9 mouse cellular contexts compared by ENCODE assay signal in genomic region chr5:145114606-145115473, GRCm38 (mm10). TPM values are rescaled to one million over a fixed set of nuclear protein-coding genes. Genes with fewer than 3 reads are reported as not detected.
DNase-seq lines count a peak whose midpoint lies in the region; ATAC-seq lines count a peak whose summit lies in the region.
"Had no signal": no experiment of that assay in that cellular context is flagged by ENCODE, and none has a peak within 500 bp of the region (broad histone marks: within the 10 kb centered on the region; RNA-seq: fewer than 3 reads in every experiment).

No protein-coding gene starts in this region.

- H3K27me3 ChIP-seq in forebrain, embryonic 12.5 days = peaks cover 39% of the 10 kb centered on the region
- H3K27me3 ChIP-seq in limb, embryonic 10.5 days (ENCODE audit: low read depth, poor library complexity, severe bottlenecking) = peaks cover 8% of the 10 kb centered on the region; the same call in 1 of the 2 replicates
- H3K27me3 ChIP-seq in midbrain, embryonic 10.5 days (ENCODE audit: low read depth, poor library complexity, severe bottlenecking) = peaks cover 32% of the 10 kb centered on the region

- peaks cover 11% of the 10 kb centered on the region; the same call in 1 of the 2 replicates for H3K4me1 ChIP-seq in forebrain, embryonic 12.5 days
- H3K4me1 ChIP-seq in limb, embryonic 10.5 days = peaks cover 27% of the 10 kb centered on the region
- H3K4me1 ChIP-seq in midbrain, embryonic 10.5 days = peaks cover 14% of the 10 kb centered on the region

- H3K36me3 ChIP-seq in forebrain, embryonic 12.5 days (replicated peaks) = peaks cover 9% of the 10 kb centered on the region
- peaks cover 26% of the 10 kb centered on the region for H3K36me3 ChIP-seq in limb, embryonic 10.5 days
- H3K36me3 ChIP-seq in midbrain, embryonic 10.5 days = peaks cover 16% of the 10 kb centered on the region

- no peak overlapping the region for H3K27ac ChIP-seq in forebrain, embryonic 12.5 days
- peak overlapping the region; percentile 80 for H3K27ac ChIP-seq in limb, embryonic 10.5 days
- H3K27ac ChIP-seq in midbrain, embryonic 10.5 days (replicated peaks) = peak overlapping the region; percentile 65

- H3K4me2 ChIP-seq in forebrain, embryonic 12.5 days = peak overlapping the region; percentile 70

- peak; percentile 56 for DNase-seq in T-cell, adult 2 months (ENCODE audit: low spot score)
- peak; percentile 79 to 86 for DNase-seq in heart, postnatal 36 days
- DNase-seq in limb, embryonic 10.5 days (ENCODE audit: low spot score) = peak; percentile 56
- peak; percentile 33 for DNase-seq in midbrain, embryonic 10.5 days (ENCODE audit: low spot score)
- peak; percentile 70 to 75 for DNase-seq in spleen, adult 18-20 months
- DNase-seq in frontal cortex, postnatal 25 days (ENCODE audit: low spot score in 2 of 2) = no peak

- WGBS in forebrain, embryonic 12.5 days = 17% methylated on average over 40 of the region's 40 CpGs
- WGBS in limb, embryonic 10.5 days = 18% methylated on average over 40 of the region's 40 CpGs
- whole genome bisulfite sequencing in midbrain, embryonic 10.5 days = 20% methylated on average over 40 of the region's 40 CpGs

- 0 out of 2 replicates have a peak, but pooled peaks cover 3% of the 10 kb centered on the region for H3K9me3 ChIP-seq in forebrain, embryonic 12.5 days
- no peaks in the 10 kb centered on the region for H3K9me3 ChIP-seq in limb, embryonic 10.5 days (replicated peaks)
- peaks cover 7% of the 10 kb centered on the region; the same call in 1 of the 2 replicates for H3K9me3 ChIP-seq in midbrain, embryonic 10.5 days (replicated peaks)

- peak overlapping the region; percentile 53 for H3K4me3 ChIP-seq in forebrain, embryonic 12.5 days (replicated peaks)
- H3K4me3 ChIP-seq in limb, embryonic 10.5 days = peak overlapping the region; percentile 71
- H3K4me3 ChIP-seq in midbrain, embryonic 10.5 days = peak overlapping the region; percentile 62

- H3K9ac ChIP-seq in forebrain, embryonic 12.5 days = peak overlapping the region; percentile 60

- intact Hi-C loops in heart, postnatal 36 days (cut with DNase I) = loop anchor here (5.0 kb wide), 1 partner anchor 43 kb away; no protein-coding TSS in a partner anchor

- peak; percentile 38 for ATAC-seq in CD4-positive, CD25-positive, alpha-beta regulatory T cell, adult 4 months
- ATAC-seq in forebrain, embryonic 12.5 days (ENCODE audit: low FRiP score) = peak; percentile 33

RNA-seq across cellular contexts. Expression of gene Arpc1b, which starts 0.8 kb away (rescaled TPM):
- polyA plus RNA-seq in CD4-positive, CD25-positive, alpha-beta regulatory T cell, adult 4 months (2017; shearing (Covaris generic)) = 1,000 to 10,000 TPM in 1 of 2 experiments, 100 to 1,000 TPM in 1; 777 to 1,415 TPM
- 52.2 and 65.6 TPM in 2 replicates for polyA plus RNA-seq in forebrain, embryonic 12.5 days (2016; fragmentation: Nextera tagmentation; extraction: Ambion mirVana)
- 10 to 100 TPM; 71.7 to 84.7 TPM for total RNA-seq in heart, postnatal 36 days (2021)
- 148 and 161 TPM in 2 replicates for polyA plus RNA-seq in limb, embryonic 10.5 days (2016; fragmentation: Nextera tagmentation; extraction: Ambion mirVana)
- polyA plus RNA-seq in midbrain, embryonic 10.5 days (2016; fragmentation: Nextera tagmentation; extraction: Ambion mirVana) = 105 and 109 TPM in 2 replicates

RNA-seq across cellular contexts. Expression of gene Pdap1, which starts 25.2 kb away (rescaled TPM):
- polyA plus RNA-seq in CD4-positive, CD25-positive, alpha-beta regulatory T cell, adult 4 months (2017; shearing (Covaris generic)) = 10 to 100 TPM; 31.1 to 50.9 TPM
- polyA plus RNA-seq in forebrain, embryonic 12.5 days (2016; fragmentation: Nextera tagmentation; extraction: Ambion mirVana) = 154 and 155 TPM in 2 replicates
- 10 to 100 TPM; 39.3 to 45.7 TPM for total RNA-seq in heart, postnatal 36 days (2021)
- 133 and 154 TPM in 2 replicates for polyA plus RNA-seq in limb, embryonic 10.5 days (2016; fragmentation: Nextera tagmentation; extraction: Ambion mirVana)
- polyA plus RNA-seq in midbrain, embryonic 10.5 days (2016; fragmentation: Nextera tagmentation; extraction: Ambion mirVana) = 128 and 134 TPM in 2 replicates

RNA-seq across cellular contexts. Expression of gene Bud31, which starts 25.3 kb away (rescaled TPM):
- 100 to 1,000 TPM; 105 to 106 TPM for polyA plus RNA-seq in CD4-positive, CD25-positive, alpha-beta regulatory T cell, adult 4 months (2017; shearing (Covaris generic))
- 225 and 235 TPM in 2 replicates for polyA plus RNA-seq in forebrain, embryonic 12.5 days (2016; fragmentation: Nextera tagmentation; extraction: Ambion mirVana)
- 10 to 100 TPM; 59.5 to 61.1 TPM for total RNA-seq in heart, postnatal 36 days (2021)
- 277 and 305 TPM in 2 replicates for polyA plus RNA-seq in limb, embryonic 10.5 days (2016; fragmentation: Nextera tagmentation; extraction: Ambion mirVana)
- 234 and 244 TPM in 2 replicates for polyA plus RNA-seq in midbrain, embryonic 10.5 days (2016; fragmentation: Nextera tagmentation; extraction: Ambion mirVana)

RNA-seq across cellular contexts. Expression of gene Kpna7, which starts 31.0 kb away (rescaled TPM):
- polyA plus RNA-seq in CD4-positive, CD25-positive, alpha-beta regulatory T cell, adult 4 months (2017; shearing (Covaris generic)) = not detected
- not detected in 2 replicates for polyA plus RNA-seq in forebrain, embryonic 12.5 days (2016; fragmentation: Nextera tagmentation; extraction: Ambion mirVana)
- total RNA-seq in heart, postnatal 36 days (2021) = not detected
- not detected in 2 replicates for polyA plus RNA-seq in limb, embryonic 10.5 days (2016; fragmentation: Nextera tagmentation; extraction: Ambion mirVana)
- polyA plus RNA-seq in midbrain, embryonic 10.5 days (2016; fragmentation: Nextera tagmentation; extraction: Ambion mirVana) = not detected in 2 replicates
- total RNA-seq: left cerebral cortex, postnatal 10 days had no signal

RNA-seq across cellular contexts. Expression of gene Arpc1a, which starts 31.2 kb away (rescaled TPM):
- polyA plus RNA-seq in CD4-positive, CD25-positive, alpha-beta regulatory T cell, adult 4 months (2017; shearing (Covaris generic)) = 100 to 1,000 TPM in 1 of 2 experiments, 10 to 100 TPM in 1; 95.9 to 105 TPM
- polyA plus RNA-seq in forebrain, embryonic 12.5 days (2016; fragmentation: Nextera tagmentation; extraction: Ambion mirVana) = 168 and 174 TPM in 2 replicates
- 10 to 100 TPM; 63.4 to 64.3 TPM for total RNA-seq in heart, postnatal 36 days (2021)
- polyA plus RNA-seq in limb, embryonic 10.5 days (2016; fragmentation: Nextera tagmentation; extraction: Ambion mirVana) = 111 and 125 TPM in 2 replicates
- 133 and 149 TPM in 2 replicates for polyA plus RNA-seq in midbrain, embryonic 10.5 days (2016; fragmentation: Nextera tagmentation; extraction: Ambion mirVana)

Comparison
In these comparisons a context has a peak if more than half of its experiments do, and no peak if none do; other contexts are left out.
1. DNase-seq: peak in T-cell, adult 2 months (single experiment), heart, postnatal 36 days (2 of 2), limb, embryonic 10.5 days (single experiment), midbrain, embryonic 10.5 days (single experiment) and spleen, adult 18-20 months (2 of 2); none in frontal cortex, postnatal 25 days (0 of 2).
2. Peak in every context shown above with its lines, with median percentiles within 50 percentile points of each other: H3K4me3 ChIP-seq.